Mouse (Mus musculus) testis, postnatal 10 days (tissue): Measurements from ENCODE around the gene 4930502E18Rik.
A peak's percentile ranks its signal among the peaks of the same experiment; 100 is the strongest.
"Not testable (repeated sequence)": the region's sequence is repeated elsewhere in the genome, so short reads cannot be mapped to it uniquely, and the experiment has no call there.

Source experiments
- DNase-seq: peaks from one replicate; pipeline ENCODE4 v3.0.0; 2021; ENCODE audit warnings: low spot score

4930502E18Rik gene

GRCm38 (mm10) chrX:53724596-53724995 lies at the start of gene 4930502E18Rik:
Gene 4930502E18Rik (plus strand): TSS chrX:53724826.
- no peak for DNase-seq

- DNase-seq: peak; percentile 81
Measured at GRCm38 (mm10) chrX:53676943-53677342, 47.7 kb upstream of the 4930502E18Rik start.

- DNase-seq: not testable (repeated sequence)
Measured at GRCm38 (mm10) chrX:53682650-53683049, 42.0 kb upstream of the 4930502E18Rik start.

- DNase-seq: not testable (repeated sequence)
Measured at GRCm38 (mm10) chrX:53684676-53685075, 40.0 kb upstream of the 4930502E18Rik start.

GRCm38 (mm10) chrX:53692065-53692464 lies 32.6 kb upstream of the 4930502E18Rik start:
- DNase-seq: no peak

GRCm38 (mm10) chrX:53693141-53693540 lies 31.5 kb upstream of the 4930502E18Rik start:
- no peak for DNase-seq

- DNase-seq: no peak
Measured at GRCm38 (mm10) chrX:53694008-53694777, 30.4 kb upstream of the 4930502E18Rik start.

- DNase-seq: no peak
Measured at GRCm38 (mm10) chrX:53699225-53699624, 25.4 kb upstream of the 4930502E18Rik start.

GRCm38 (mm10) chrX:53702673-53703072 lies 22.0 kb upstream of the 4930502E18Rik start:
- no peak for DNase-seq

GRCm38 (mm10) chrX:53715942-53716322 lies 8.7 kb upstream of the 4930502E18Rik start:
- DNase-seq: no peak

- DNase-seq: peak; percentile 47
Measured at GRCm38 (mm10) chrX:53716323-53717182, 8.1 kb upstream of the 4930502E18Rik start.

GRCm38 (mm10) chrX:53728967-53729366 lies 4.3 kb downstream of the 4930502E18Rik start:
- DNase-seq: no peak

- DNase-seq: no peak
Measured at GRCm38 (mm10) chrX:53752851-53753250, 28.2 kb downstream of the 4930502E18Rik start.

- DNase-seq: peak; percentile 41
Measured at GRCm38 (mm10) chrX:53757736-53758135, 33.1 kb downstream of the 4930502E18Rik start, which contains the start of gene 1700013H16Rik. Gene 1700013H16Rik (minus strand): TSS chrX:53757831.

- DNase-seq: no peak
Measured at GRCm38 (mm10) chrX:53776276-53776675, 51.6 kb downstream of the 4930502E18Rik start, which contains the start of gene Zfp36l3. Gene Zfp36l3 (minus strand): TSS chrX:53776394.
